Mouse (Mus musculus): Measurements from ENCODE around the gene Cdh1. TPM values are rescaled to one million over a fixed set of nuclear protein-coding genes. Genes with fewer than 3 reads are reported as not detected.
"Not testable (repeated sequence)": the region's sequence is repeated elsewhere in the genome, so short reads cannot be mapped to it uniquely, and the experiment has no call there.

Gene Cdh1
- polyA plus RNA-seq, 1 experiment from 2014 or later: 11.5 TPM

GRCm38 (mm10) chr8:106571551-106572172, 31.5 kb upstream of the Cdh1 start:
- DNase-seq (ENCODE audit: low spot score) (no peak), ATAC-seq (ENCODE audit: insufficient number of reproducible peaks, low FRiP score, low TSS enrichment, low read depth) (no peak)
- Histone ChIP-seq H3K36me3 (ENCODE audit: control insufficient read depth, insufficient read depth, low read length) (no peaks in the 10 kb centered on the region), H3K9ac (ENCODE audit: low read length) (no peak overlapping the region), H3K27me3 (ENCODE audit: control insufficient read depth, insufficient read depth, low read length) (no peaks in the 10 kb centered on the region), H3K9me3 (ENCODE audit: control insufficient read depth, low read length) (no peaks in the 10 kb centered on the region), H3K4me2 (ENCODE audit: low read depth, severe bottlenecking) (no peak overlapping the region), H3K27ac (replicated peaks; ENCODE audit: low read depth, low read length) (no peak overlapping the region), H3K4me3 (ENCODE audit: low read depth, low read length) (no peak overlapping the region), H3K4me1 (ENCODE audit: control insufficient read depth, insufficient read depth, low read length) (no peaks in the 10 kb centered on the region; the same call in 1 of the 2 replicates)
- WGBS: 80% methylated on average over 5 of the region's 5 CpGs

- H3K9ac ChIP-seq (ENCODE audit: low read length); H3K27ac ChIP-seq (replicated peaks; ENCODE audit: low read depth, low read length); H3K9me3 ChIP-seq (ENCODE audit: control insufficient read depth, low read length); H3K4me2 ChIP-seq (ENCODE audit: low read depth, severe bottlenecking); H3K4me3 ChIP-seq (ENCODE audit: low read depth, low read length); H3K4me1 ChIP-seq (ENCODE audit: control insufficient read depth, insufficient read depth, low read length); H3K36me3 ChIP-seq (ENCODE audit: control insufficient read depth, insufficient read depth, low read length); DNase-seq (ENCODE audit: low spot score); ATAC-seq (ENCODE audit: insufficient number of reproducible peaks, low FRiP score, low TSS enrichment, low read depth); H3K27me3 ChIP-seq (ENCODE audit: control insufficient read depth, insufficient read depth, low read length): not testable (repeated sequence)
- WGBS: 67% methylated on average over 1 of the region's 1 CpGs
These were observed 31.0 kb upstream of the Cdh1 start for GRCm38 (mm10) chr8:106572175-106572574.

- not testable (repeated sequence) for H3K4me1 ChIP-seq (ENCODE audit: control insufficient read depth, insufficient read depth, low read length); H3K9me3 ChIP-seq (ENCODE audit: control insufficient read depth, low read length); H3K4me3 ChIP-seq (ENCODE audit: low read depth, low read length); H3K4me2 ChIP-seq (ENCODE audit: low read depth, severe bottlenecking); H3K27me3 ChIP-seq (ENCODE audit: control insufficient read depth, insufficient read depth, low read length); H3K9ac ChIP-seq (ENCODE audit: low read length); DNase-seq (ENCODE audit: low spot score); H3K36me3 ChIP-seq (ENCODE audit: control insufficient read depth, insufficient read depth, low read length); H3K27ac ChIP-seq (replicated peaks; ENCODE audit: low read depth, low read length); ATAC-seq (ENCODE audit: insufficient number of reproducible peaks, low FRiP score, low TSS enrichment, low read depth)
- WGBS: 28% methylated on average over 20 of the region's 20 CpGs
These were observed 30.0 kb upstream of the Cdh1 start, which contains the start of gene Gm10073 for GRCm38 (mm10) chr8:106573168-106573567. Gm10073 (minus strand) TSS chr8:106573461.

GRCm38 (mm10) chr8:106574283-106574682, 28.9 kb upstream of the Cdh1 start:
- Histone ChIP-seq H3K4me2 (ENCODE audit: low read depth, severe bottlenecking) (no peak overlapping the region), H3K9me3 (ENCODE audit: control insufficient read depth, low read length) (no peaks in the 10 kb centered on the region), H3K4me1 (ENCODE audit: control insufficient read depth, insufficient read depth, low read length) (no peaks in the 10 kb centered on the region; the same call in 1 of the 2 replicates), H3K4me3 (ENCODE audit: low read depth, low read length) (no peak overlapping the region), H3K27me3 (ENCODE audit: control insufficient read depth, insufficient read depth, low read length) (no peaks in the 10 kb centered on the region), H3K27ac (replicated peaks; ENCODE audit: low read depth, low read length) (no peak overlapping the region), H3K9ac (ENCODE audit: low read length) (no peak overlapping the region), H3K36me3 (ENCODE audit: control insufficient read depth, insufficient read depth, low read length) (no peaks in the 10 kb centered on the region)
- DNase-seq (ENCODE audit: low spot score) (no peak), ATAC-seq (ENCODE audit: insufficient number of reproducible peaks, low FRiP score, low TSS enrichment, low read depth) (no peak)
- 85% methylated on average over 4 of the region's 4 CpGs for WGBS

GRCm38 (mm10) chr8:106576849-106577555, 26.1 kb upstream of the Cdh1 start:
- no peak for ATAC-seq (ENCODE audit: insufficient number of reproducible peaks, low FRiP score, low TSS enrichment, low read depth)
- 46% methylated on average over 6 of the region's 6 CpGs for WGBS
- no peaks in the 10 kb centered on the region for H3K27me3 ChIP-seq (ENCODE audit: control insufficient read depth, insufficient read depth, low read length)
- no peaks in the 10 kb centered on the region for H3K36me3 ChIP-seq (ENCODE audit: control insufficient read depth, insufficient read depth, low read length)
- no peak overlapping the region for H3K27ac ChIP-seq (replicated peaks; ENCODE audit: low read depth, low read length)
- H3K9me3 ChIP-seq (ENCODE audit: control insufficient read depth, low read length): no peaks in the 10 kb centered on the region
- DNase-seq (ENCODE audit: low spot score): no peak
- H3K4me1 ChIP-seq (ENCODE audit: control insufficient read depth, insufficient read depth, low read length): no peaks in the 10 kb centered on the region
- H3K9ac ChIP-seq (ENCODE audit: low read length): no peak overlapping the region
- H3K4me2 ChIP-seq (ENCODE audit: low read depth, severe bottlenecking): no peak overlapping the region
- no peak overlapping the region for H3K4me3 ChIP-seq (ENCODE audit: low read depth, low read length)

- H3K4me2 ChIP-seq (ENCODE audit: low read depth, severe bottlenecking): no peak overlapping the region
- H3K36me3 ChIP-seq (ENCODE audit: control insufficient read depth, insufficient read depth, low read length): no peaks in the 10 kb centered on the region
- 84% methylated on average over 2 of the region's 2 CpGs for WGBS
- H3K9ac ChIP-seq (ENCODE audit: low read length): no peak overlapping the region
- H3K9me3 ChIP-seq (ENCODE audit: control insufficient read depth, low read length): no peaks in the 10 kb centered on the region
- no peaks in the 10 kb centered on the region for H3K27me3 ChIP-seq (ENCODE audit: control insufficient read depth, insufficient read depth, low read length)
- no peaks in the 10 kb centered on the region for H3K4me1 ChIP-seq (ENCODE audit: control insufficient read depth, insufficient read depth, low read length)
- H3K27ac ChIP-seq (replicated peaks; ENCODE audit: low read depth, low read length): no peak overlapping the region
- H3K4me3 ChIP-seq (ENCODE audit: low read depth, low read length): no peak overlapping the region
- ATAC-seq (ENCODE audit: insufficient number of reproducible peaks, low FRiP score, low TSS enrichment, low read depth) (no peak), DNase-seq (ENCODE audit: low spot score) (no peak)
These were observed 23.6 kb upstream of the Cdh1 start for GRCm38 (mm10) chr8:106579510-106579909.

GRCm38 (mm10) chr8:106581344-106582088, 21.6 kb upstream of the Cdh1 start:
- Histone ChIP-seq H3K27ac (replicated peaks; ENCODE audit: low read depth, low read length) (no peak overlapping the region), H3K9ac (ENCODE audit: low read length) (no peak overlapping the region), H3K27me3 (ENCODE audit: control insufficient read depth, insufficient read depth, low read length) (no peaks in the 10 kb centered on the region), H3K4me1 (ENCODE audit: control insufficient read depth, insufficient read depth, low read length) (no peaks in the 10 kb centered on the region), H3K36me3 (ENCODE audit: control insufficient read depth, insufficient read depth, low read length) (no peaks in the 10 kb centered on the region), H3K9me3 (ENCODE audit: control insufficient read depth, low read length) (no peaks in the 10 kb centered on the region), H3K4me3 (ENCODE audit: low read depth, low read length) (no peak overlapping the region), H3K4me2 (ENCODE audit: low read depth, severe bottlenecking) (no peak overlapping the region)
- no peak for ATAC-seq (ENCODE audit: insufficient number of reproducible peaks, low FRiP score, low TSS enrichment, low read depth)
- no peak for DNase-seq (ENCODE audit: low spot score)
- WGBS: 72% methylated on average over 6 of the region's 6 CpGs

- no peak overlapping the region for H3K27ac ChIP-seq (replicated peaks; ENCODE audit: low read depth, low read length)
- no peaks in the 10 kb centered on the region for H3K27me3 ChIP-seq (ENCODE audit: control insufficient read depth, insufficient read depth, low read length)
- no peak overlapping the region for H3K4me2 ChIP-seq (ENCODE audit: low read depth, severe bottlenecking)
- 67% methylated on average over 11 of the region's 11 CpGs for WGBS
- H3K9ac ChIP-seq (ENCODE audit: low read length): no peak overlapping the region
- no peaks in the 10 kb centered on the region for H3K9me3 ChIP-seq (ENCODE audit: control insufficient read depth, low read length)
- no peaks in the 10 kb centered on the region for H3K4me1 ChIP-seq (ENCODE audit: control insufficient read depth, insufficient read depth, low read length)
- no peaks in the 10 kb centered on the region for H3K36me3 ChIP-seq (ENCODE audit: control insufficient read depth, insufficient read depth, low read length)
- ATAC-seq (ENCODE audit: insufficient number of reproducible peaks, low FRiP score, low TSS enrichment, low read depth) (no peak), DNase-seq (ENCODE audit: low spot score) (no peak)
- no peak overlapping the region for H3K4me3 ChIP-seq (ENCODE audit: low read depth, low read length)
These were observed 18.0 kb upstream of the Cdh1 start for GRCm38 (mm10) chr8:106584942-106585670.
